Mouse (Mus musculus) midbrain, embryonic 11.5 days (tissue): ENCODE measurements at regions not wholly inside any gene's neighbourhood (a gene's known extent, or its start where the extent isn't known, plus 50 kb on each side); places are given as distances from the start of the nearest gene placed in this dataset.
A peak's percentile ranks its signal among the peaks of the same experiment; 100 is the strongest.

Experiments used
- ATAC-seq: fragments of 200-750 bp; cut with Nextera tagmentation; 2 replicates; pipeline ENCODE4 v1.8.0; 2017; ENCODE audit warnings: moderate TSS enrichment, moderate library complexity; ENCODE audit not compliant: low FRiP score
- DNase-seq: peaks from one replicate; pipeline ENCODE4 v3.0.0; 2015; ENCODE audit warnings: low spot score; ENCODE audit errors: missing footprints
- H3K27ac ChIP-seq: fragments of 300-500 bp; sonication (generic); 2 replicates; pipeline ENCODE4 v1.5.1; 2014; ENCODE audit warnings: low read depth, low read length
- H3K27me3 ChIP-seq: fragments of 300-500 bp; sonication (generic); 2 replicates; pipeline ENCODE4 v1.6.1; 2014; ENCODE audit warnings: mild to moderate bottlenecking, low read length, moderate library complexity, mixed read lengths; ENCODE audit not compliant: control insufficient read depth, insufficient read depth
- H3K36me3 ChIP-seq: fragments of 300-500 bp; sonication (generic); 2 replicates; pipeline ENCODE4 v1.6.1; 2014; ENCODE audit warnings: mild to moderate bottlenecking, low read length, moderate library complexity, mixed read lengths; ENCODE audit not compliant: control insufficient read depth, insufficient read depth
- H3K4me1 ChIP-seq: fragments of 300-500 bp; sonication (generic); 2 replicates; pipeline ENCODE4 v1.6.1; 2014; ENCODE audit warnings: low read length; ENCODE audit not compliant: control insufficient read depth, insufficient read depth
- H3K4me2 ChIP-seq: fragments of 300-500 bp; sonication (generic); 2 replicates; pipeline ENCODE4 v1.6.1; 2014; ENCODE audit warnings: mild to moderate bottlenecking, moderate library complexity
- H3K4me3 ChIP-seq: fragments of 300-500 bp; sonication (generic); 2 replicates; pipeline ENCODE4 v1.5.1; 2014; ENCODE audit warnings: low read depth, low read length
- H3K9ac ChIP-seq: fragments of 300-500 bp; sonication (generic); 2 replicates; pipeline ENCODE4 v1.6.1; 2014; ENCODE audit warnings: low read length
- H3K9me3 ChIP-seq: fragments of 300-500 bp; sonication (generic); 2 replicates; pipeline ENCODE4 v1.6.1; 2016; ENCODE audit warnings: low read length; ENCODE audit not compliant: control insufficient read depth
- WGBS: fragments of 180-500 bp; shearing (Covaris S2); extraction: QIAGEN DNeasy Blood & Tissue Kit; methylation state at CpG from one replicate; pipeline ENCODE4 v1.1.7; 2014; 5-methylcytosine and 5-hydroxymethylcytosine counted together

DNA sequence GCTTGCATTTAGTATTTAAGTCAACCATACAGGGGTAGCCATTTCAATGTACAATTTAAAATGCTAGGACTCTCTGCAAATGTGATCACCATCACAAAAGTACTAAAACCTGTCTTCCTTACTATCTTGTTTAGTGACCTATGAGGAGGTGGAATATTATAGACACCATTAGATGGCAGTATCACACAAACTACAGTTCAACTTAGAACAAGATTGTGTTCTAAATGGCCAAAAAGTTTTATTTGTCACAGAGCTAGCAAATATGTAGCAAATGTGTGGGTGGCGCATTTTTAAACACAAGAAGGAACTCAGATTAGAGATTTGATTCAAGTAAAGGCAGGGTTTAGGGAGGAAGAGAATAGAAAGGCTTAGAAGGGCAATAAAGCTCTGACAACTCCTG, 189.4 kb upstream of the Ednrb start:
- H3K4me1 ChIP-seq, result peaks cover 15% of the 10 kb centered on the region
- ATAC-seq (no peak), DNase-seq (peak; percentile 90)
- no peaks in the 10 kb centered on the region for H3K27me3 ChIP-seq
- no peak overlapping the region for H3K4me3 ChIP-seq
- no peaks in the 10 kb centered on the region for H3K36me3 ChIP-seq
- H3K4me2 ChIP-seq, result no peak overlapping the region
- no peak overlapping the region for H3K27ac ChIP-seq
- whole genome bisulfite sequencing, result 44% methylated on average over 1 of the region's 1 CpGs
- H3K9ac ChIP-seq, result no peak overlapping the region
- H3K9me3 ChIP-seq, result no peaks in the 10 kb centered on the region

DNA sequence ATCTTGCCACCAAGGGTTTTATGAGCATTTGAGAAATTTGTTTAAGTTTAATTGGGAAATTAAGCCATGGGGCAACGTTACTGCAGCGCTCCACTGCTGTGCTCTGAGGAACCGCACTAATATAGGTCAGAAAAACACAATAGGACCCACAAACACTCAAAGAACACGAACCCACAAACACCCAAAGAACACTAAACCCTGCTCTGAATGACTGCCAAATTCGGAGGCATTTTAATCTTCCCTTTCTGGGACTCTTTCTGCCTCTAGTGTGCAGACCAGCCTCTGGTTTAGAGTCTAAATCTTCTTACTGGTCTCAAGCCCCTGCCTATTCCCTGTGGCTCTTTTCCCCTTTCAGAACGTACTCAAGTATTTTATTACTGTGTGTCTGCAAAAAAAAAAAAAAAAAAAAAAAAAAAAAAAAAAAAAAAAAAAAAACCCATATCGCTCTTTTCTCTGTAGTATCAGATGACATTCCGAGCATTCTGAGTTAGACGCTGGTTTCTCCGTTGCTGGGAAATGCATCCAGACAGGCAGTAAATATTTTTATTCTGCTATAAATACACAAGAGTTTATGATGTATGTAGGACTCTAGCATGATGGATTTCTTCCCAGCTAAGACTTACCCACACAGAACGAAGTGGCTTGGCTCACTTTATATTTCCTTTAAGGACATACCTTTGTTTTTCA, 186.7 kb upstream of the Ednrb start:
- no peak for DNase-seq
- no peaks in the 10 kb centered on the region for H3K9me3 ChIP-seq
- no peaks in the 10 kb centered on the region for H3K36me3 ChIP-seq
- H3K27me3 ChIP-seq, result no peaks in the 10 kb centered on the region
- no peak overlapping the region for H3K27ac ChIP-seq
- H3K4me1 ChIP-seq, result peaks cover 19% of the 10 kb centered on the region
- no peak for ATAC-seq
- 34% methylated on average over 11 of the region's 11 CpGs for WGBS
- no peak overlapping the region for H3K9ac ChIP-seq
- no peak overlapping the region for H3K4me2 ChIP-seq
- H3K4me3 ChIP-seq, result no peak overlapping the region

DNA sequence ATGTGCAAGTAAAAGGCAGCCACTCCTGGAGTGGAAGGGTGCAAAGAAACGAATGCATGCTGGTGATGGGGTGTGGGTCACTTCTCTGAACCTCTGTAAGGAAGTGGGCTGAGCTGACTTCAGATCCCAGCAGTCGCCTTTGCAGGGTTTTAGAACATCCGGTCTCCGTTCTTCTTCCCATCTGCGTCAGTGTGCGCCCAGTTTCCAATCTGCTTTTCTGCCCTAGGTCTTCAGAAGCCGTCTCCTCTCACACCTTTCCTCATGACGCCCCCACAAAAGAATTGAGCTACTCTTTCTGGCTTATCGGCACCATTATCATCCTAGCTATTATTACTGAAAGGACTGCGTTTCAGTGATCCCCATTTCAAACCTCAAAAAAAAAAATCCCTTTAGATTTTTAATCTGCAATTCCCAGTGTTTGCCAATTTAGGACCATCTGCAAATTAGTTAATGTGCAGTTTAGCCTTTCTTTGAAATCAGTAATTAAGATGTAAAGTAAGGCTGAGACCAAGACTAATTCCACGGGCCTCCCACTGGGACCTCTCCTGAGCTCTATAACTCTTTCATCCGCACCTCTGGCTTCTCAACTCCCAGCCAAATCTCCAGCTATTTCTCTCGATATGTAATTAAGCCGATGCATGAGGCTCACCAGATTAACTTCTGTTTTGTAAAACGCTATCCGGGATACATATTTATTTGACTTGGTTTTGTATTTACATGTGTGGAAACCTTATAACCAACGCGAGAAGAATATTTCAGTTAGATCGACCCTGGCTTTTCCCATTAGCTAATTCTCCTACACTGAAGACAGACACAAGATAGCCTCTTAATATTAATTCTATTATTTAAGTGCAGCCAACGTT, 185.7 kb upstream of the Ednrb start:
- Histone ChIP-seq H3K4me1 (peaks cover 19% of the 10 kb centered on the region), H3K4me2 (no peak overlapping the region), H3K9ac (no peak overlapping the region), H3K9me3 (no peaks in the 10 kb centered on the region), H3K4me3 (no peak overlapping the region), H3K27ac (no peak overlapping the region), H3K27me3 (no peaks in the 10 kb centered on the region), H3K36me3 (no peaks in the 10 kb centered on the region)
- 13% methylated on average over 20 of the region's 20 CpGs for WGBS
- no peak for ATAC-seq
- DNase-seq, result peak; percentile 91

- Histone ChIP-seq H3K27ac (no peak overlapping the region), H3K4me2 (no peak overlapping the region), H3K4me3 (no peak overlapping the region), H3K9ac (no peak overlapping the region), H3K9me3 (no peaks in the 10 kb centered on the region), H3K36me3 (no peaks in the 10 kb centered on the region), H3K4me1 (peaks cover 19% of the 10 kb centered on the region), H3K27me3 (no peaks in the 10 kb centered on the region)
- DNase-seq, result peak; percentile 69
- no peak for ATAC-seq
- 88% methylated on average over 8 of the region's 8 CpGs for WGBS
Measured at GRCm38 (mm10) chr14:104027900-104028285, 183.7 kb upstream of the Ednrb start.

- DNase-seq, result peak; percentile 95
- no peak overlapping the region for H3K4me3 ChIP-seq
- no peaks in the 10 kb centered on the region for H3K27me3 ChIP-seq
- no peak overlapping the region for H3K4me2 ChIP-seq
- ATAC-seq, result peak; percentile 76
- 23% methylated on average over 17 of the region's 17 CpGs for WGBS
- no peaks in the 10 kb centered on the region for H3K36me3 ChIP-seq
- H3K9me3 ChIP-seq, result no peaks in the 10 kb centered on the region
- H3K4me1 ChIP-seq, result peaks cover 19% of the 10 kb centered on the region
- H3K9ac ChIP-seq, result no peak overlapping the region
- no peak overlapping the region for H3K27ac ChIP-seq
Measured at GRCm38 (mm10) chr14:104027077-104027899, 183.1 kb upstream of the Ednrb start.

- no peaks in the 10 kb centered on the region for H3K9me3 ChIP-seq
- 94% methylated on average over 1 of the region's 1 CpGs for whole genome bisulfite sequencing
- DNase-seq, result no peak
Measured at GRCm38 (mm10) chr14:104008538-104008937, 164.3 kb upstream of the Ednrb start.

DNA sequence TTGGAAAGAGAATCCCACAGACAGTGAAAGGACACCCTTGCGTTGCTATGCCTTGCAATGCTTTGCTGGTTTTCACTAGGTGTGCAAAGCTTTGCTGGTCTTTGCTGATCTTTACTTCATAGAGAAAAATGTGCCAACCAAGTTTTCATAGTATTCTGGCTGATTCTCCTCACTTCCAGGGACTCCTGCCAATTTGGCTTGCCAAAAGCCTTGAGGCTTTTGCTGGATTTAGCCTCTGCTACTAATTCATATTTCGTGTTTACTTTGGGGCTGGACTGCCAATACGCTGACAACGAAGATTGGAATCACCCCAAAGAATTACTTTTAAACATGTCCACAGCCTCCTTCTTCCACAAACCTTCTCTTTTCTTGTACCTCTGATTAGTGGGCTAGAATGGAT, 162.2 kb upstream of the Ednrb start:
- H3K9me3 ChIP-seq, result no peaks in the 10 kb centered on the region
- no peak for ATAC-seq
- 88% methylated on average over 4 of the region's 4 CpGs for WGBS

More at GRCm38 (mm10) chr14:104008538-104008937, 164.3 kb upstream of the Ednrb start:
- Histone ChIP-seq H3K4me1 (no peaks in the 10 kb centered on the region), H3K9ac (no peak overlapping the region), H3K4me3 (no peak overlapping the region), H3K36me3 (no peaks in the 10 kb centered on the region), H3K4me2 (no peak overlapping the region), H3K27me3 (no peaks in the 10 kb centered on the region), H3K27ac (no peak overlapping the region)
- ATAC-seq, result no peak

DNA sequence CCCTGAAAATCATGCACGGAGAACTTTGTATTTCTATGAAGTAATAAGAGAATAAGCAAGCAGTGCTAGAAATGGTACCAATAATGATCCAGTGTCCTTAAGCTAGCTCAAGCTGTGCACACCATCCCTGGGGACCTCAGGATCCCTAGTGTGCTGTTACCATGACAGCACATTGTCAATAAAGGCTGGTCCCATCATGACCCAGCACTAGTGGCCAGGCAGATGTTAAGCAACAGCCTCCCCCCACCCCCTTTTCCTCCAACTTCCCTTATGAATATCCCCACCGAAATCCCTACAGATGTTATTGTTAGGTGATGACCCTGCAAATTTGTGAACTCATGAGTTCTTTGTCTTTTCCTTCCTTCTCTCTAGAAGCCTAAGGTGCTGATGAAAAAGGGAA, 160.9 kb upstream of the Ednrb start:
- DNase-seq (no peak), ATAC-seq (no peak)
- Histone ChIP-seq H3K9ac (no peak overlapping the region), H3K27ac (no peak overlapping the region), H3K4me3 (no peak overlapping the region), H3K4me1 (no peaks in the 10 kb centered on the region), H3K9me3 (no peaks in the 10 kb centered on the region), H3K4me2 (no peak overlapping the region), H3K27me3 (no peaks in the 10 kb centered on the region), H3K36me3 (no peaks in the 10 kb centered on the region)
- 74% methylated on average over 2 of the region's 2 CpGs for WGBS

More for the DNA sequence above, 162.2 kb upstream of the Ednrb start:
- Histone ChIP-seq H3K36me3 (no peaks in the 10 kb centered on the region), H3K4me1 (no peaks in the 10 kb centered on the region), H3K9ac (no peak overlapping the region), H3K27ac (no peak overlapping the region), H3K27me3 (no peaks in the 10 kb centered on the region), H3K4me2 (no peak overlapping the region), H3K4me3 (no peak overlapping the region)
- DNase-seq, result no peak

DNA sequence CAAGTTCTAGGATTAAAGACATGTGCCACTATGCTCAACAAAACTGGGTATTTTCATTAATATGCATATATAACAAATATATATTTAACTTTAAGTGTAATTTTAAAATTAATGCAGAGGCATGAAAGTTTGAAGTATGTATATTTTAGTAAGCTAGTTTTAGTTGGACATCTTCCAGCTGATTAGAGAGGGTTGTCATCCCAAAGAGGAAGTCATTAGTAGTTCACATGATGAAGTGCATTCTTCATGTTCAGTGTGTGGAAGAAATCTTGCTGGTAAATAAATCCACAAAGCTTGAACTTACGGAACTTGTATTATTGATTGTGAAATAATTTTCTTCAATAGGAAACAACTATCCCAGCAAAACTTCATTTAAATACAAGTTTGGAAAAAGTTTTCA, 158.2 kb upstream of the Ednrb start:
- DNase-seq, result no peak

More for the DNA sequence above, 158.2 kb upstream of the Ednrb start:
- Histone ChIP-seq H3K4me1 (no peaks in the 10 kb centered on the region), H3K9ac (no peak overlapping the region), H3K4me3 (no peak overlapping the region), H3K36me3 (no peaks in the 10 kb centered on the region), H3K9me3 (no peaks in the 10 kb centered on the region), H3K4me2 (no peak overlapping the region), H3K27ac (no peak overlapping the region), H3K27me3 (no peaks in the 10 kb centered on the region)
- no peak for ATAC-seq
- WGBS, result 92% methylated on average over 1 of the region's 1 CpGs
